Mouse (Mus musculus) bone marrow, adult 2 months (tissue): Measurements from ENCODE around the gene Tbcc. TPM values are rescaled to one million over a fixed set of nuclear protein-coding genes. Genes with fewer than 3 reads are reported as not detected.

Experiments
- H3K27ac ChIP-seq: fragments of 200-500 bp; 2 replicates; pipeline ENCODE4 v1.5.1; 2012; ENCODE audit warnings: low read depth, mild to moderate bottlenecking, control low read depth, inconsistent platforms, low read length; ENCODE audit not compliant: control insufficient read depth, poor library complexity, insufficient read depth
- H3K4me1 ChIP-seq: fragments of 200-500 bp; 2 replicates; pipeline ENCODE4 v1.6.1; 2011; ENCODE audit warnings: low read length; ENCODE audit not compliant: control insufficient read depth, insufficient read depth
- H3K4me3 ChIP-seq: fragments of 200-500 bp; replicated peaks from 2 replicates; pipeline ENCODE3; 2011; ENCODE audit warnings: mild to moderate bottlenecking, low read depth, low read length, control low read depth; ENCODE audit not compliant: control insufficient read depth
- CTCF ChIP-seq: fragments of 200-500 bp; IDR thresholded peaks from 2 replicates; pipeline ENCODE4 v1.5.1; 2011; ENCODE audit warnings: low read length, control low read depth; ENCODE audit not compliant: control insufficient read depth, insufficient read depth
- POLR2A ChIP-seq: fragments of 200-500 bp; IDR thresholded peaks from 2 replicates; pipeline ENCODE4 v1.6.1; 2011; ENCODE audit warnings: low read depth, mild to moderate bottlenecking, control low read depth, low read length, borderline replicate concordance; ENCODE audit not compliant: control insufficient read depth
- WGBS: fragments of 180-500 bp; shearing (Covaris S2); methylation state at CpG from one replicate; pipeline ENCODE4 v1.1.7; 2018; 5-methylcytosine and 5-hydroxymethylcytosine counted together
- polyA plus RNA-seq: library from polyadenylated mRNA; stranded (reverse); fragments of >200 nt; gene quantifications from 2 replicates; pipeline ENCODE4 v1.2.4, GENCODE M21; 2011; ENCODE audit warnings: low replicate concordance; ENCODE audit not compliant: missing spikeins, insufficient read depth, insufficient read length

Gene Tbcc
- polyA plus RNA-seq, 1 experiment, result 24.5 TPM

GRCm38 (mm10) chr17:46854096-46854495, 36.4 kb upstream of the Tbcc start:
- H3K4me3 ChIP-seq, result no peak overlapping the region
- no peak for TF ChIP-seq CTCF
- no peak for TF ChIP-seq POLR2A
- no peak overlapping the region for H3K27ac ChIP-seq
- 82% methylated on average over 7 of the region's 7 CpGs for WGBS
- peaks cover 3% of the 10 kb centered on the region for H3K4me1 ChIP-seq

- no peak overlapping the region for H3K27ac ChIP-seq
- peaks cover 3% of the 10 kb centered on the region for H3K4me1 ChIP-seq
- TF ChIP-seq POLR2A, result no peak
- no peak for TF ChIP-seq CTCF
- H3K4me3 ChIP-seq, result no peak overlapping the region
- 66% methylated on average over 8 of the region's 8 CpGs for WGBS
These were observed 35.8 kb upstream of the Tbcc start for GRCm38 (mm10) chr17:46854640-46855110.

GRCm38 (mm10) chr17:46855328-46856106, 35.0 kb upstream of the Tbcc start:
- Histone ChIP-seq H3K4me3 (peak overlapping the region; percentile 47), H3K27ac (peak overlapping the region; percentile 100), H3K4me1 (peaks cover 3% of the 10 kb centered on the region)
- WGBS, result 33% methylated on average over 15 of the region's 15 CpGs
- no peak for TF ChIP-seq POLR2A

- Histone ChIP-seq H3K4me1 (peaks cover 3% of the 10 kb centered on the region), H3K4me3 (peak overlapping the region; percentile 85), H3K27ac (peak overlapping the region; percentile 100)
- TF ChIP-seq POLR2A (no peak), CTCF (no peak)
- WGBS, result 4% methylated on average over 4 of the region's 4 CpGs
These were observed 34.4 kb upstream of the Tbcc start for GRCm38 (mm10) chr17:46856107-46856388.

GRCm38 (mm10) chr17:46856471-46857360, 33.8 kb upstream of the Tbcc start:
- H3K4me1 ChIP-seq, result peaks cover 3% of the 10 kb centered on the region
- under 1% methylated on average over 87 of the region's 87 CpGs for WGBS
- peak overlapping the region; percentile 100 for H3K27ac ChIP-seq
- peak overlapping the region; percentile 85 for H3K4me3 ChIP-seq
- TF ChIP-seq POLR2A (peak; percentile 69; the same call in 1 of the 2 replicates), CTCF (no peak)

GRCm38 (mm10) chr17:46857361-46857902, 33.1 kb upstream of the Tbcc start:
- Histone ChIP-seq H3K4me3 (peak overlapping the region; percentile 85), H3K4me1 (peaks cover 3% of the 10 kb centered on the region), H3K27ac (peak overlapping the region; percentile 100)
- under 1% methylated on average over 47 of the region's 52 CpGs for WGBS
- peak; percentile 68 for TF ChIP-seq POLR2A
- TF ChIP-seq CTCF, result no peak

- 1% methylated on average over 59 of the region's 65 CpGs for WGBS
- peak; percentile 8; the same call in 1 of the 2 replicates for TF ChIP-seq POLR2A
- TF ChIP-seq CTCF, result no peak
- H3K4me3 ChIP-seq, result peak within 1 kb of the TSS; percentile 85
- peak within 1 kb of the TSS; percentile 100 for H3K27ac ChIP-seq
- H3K4me1 ChIP-seq, result peaks cover 3% of the 10 kb centered on the region
These were observed 32.4 kb upstream of the Tbcc start, which contains the start of gene Bicral for GRCm38 (mm10) chr17:46857903-46858748. Bicral (minus strand) TSS chr17:46858482.
